Mouse (Mus musculus) hematopoietic stem cell, adult 5-6 weeks (primary cell): ENCODE measurements around the gene Ssna1. TPM values are rescaled to one million over a fixed set of nuclear protein-coding genes. Genes with fewer than 3 reads are reported as not detected.

Source experiments
- ATAC-seq, 2 experiments: fragments of 125-278 bp in 1 of 2; replicated peaks in 1 of 2; 2 replicates each; pipeline ENCODE4 v1.8.0; 2016 to 2017; ENCODE audit warnings: inconsistent platforms in 2 of 2, mild to moderate bottlenecking in 2 of 2, moderate number of reproducible peaks in 2 of 2, low read depth in 1 of 2, moderate TSS enrichment in 1 of 2; ENCODE audit not compliant: low FRiP score in 2 of 2, poor library complexity in 2 of 2, severe bottlenecking in 2 of 2, insufficient read depth in 1 of 2, low TSS enrichment in 1 of 2
- total RNA-seq: library from RNA; stranded (forward); fragments of 172-1452, 232-1000 nt; gene quantifications from 2 replicates; pipeline ENCODE4 v1.2.3, GENCODE M21; 2017

Ssna1 gene
- total RNA-seq, 1 experiment from 2014 or later: 46.4 TPM

GRCm38 (mm10) chr2:25224766-25225752, 47.2 kb downstream of the Ssna1 start:
- peak; percentile 78 to 81 for ATAC-seq

- ATAC-seq: no peak
Observed at GRCm38 (mm10) chr2:25224492-25224765, 47.8 kb downstream of the Ssna1 start, which contains the start of gene Tubb4b. Gene Tubb4b, minus strand, starts transcription at chr2:25224702.

- peak; percentile 0 to 40; a peak in 2 of 4 replicates for ATAC-seq
Observed at GRCm38 (mm10) chr2:25223681-25224491, 48.4 kb downstream of the Ssna1 start.

- no peak for ATAC-seq
Observed at GRCm38 (mm10) chr2:25221331-25221772, 50.9 kb downstream of the Ssna1 start.

Other genes with a start within 250 kb of the Ssna1 start
- 16.0 and 28.9 TPM in 2 replicates for gene Nsmf, start 218.1 kb downstream of the Ssna1 start, total RNA-seq
- gene Entpd8, start 192.1 kb downstream of the Ssna1 start, total RNA-seq: not detected in 2 replicates
- 1.0 TPM in 1 of 2 replicates, not detected in the other for gene Noxa1, start 177.3 kb downstream of the Ssna1 start, total RNA-seq
- gene Nrarp, start 91.7 kb downstream of the Ssna1 start, total RNA-seq: 2.6 and 4.4 TPM in 2 replicates
- gene Tor4a, start 75.6 kb downstream of the Ssna1 start, total RNA-seq: 30.0 and 33.3 TPM in 2 replicates
- gene Nelfb, start 60.9 kb downstream of the Ssna1 start, total RNA-seq: 40.1 and 53.5 TPM in 2 replicates
- not detected in 2 replicates for gene Stpg3, start 57.8 kb downstream of the Ssna1 start, total RNA-seq
- gene Fam166a, start 53.7 kb downstream of the Ssna1 start, total RNA-seq: not detected in 2 replicates
- gene Tubb4b, start 47.7 kb downstream of the Ssna1 start, total RNA-seq: 426 and 473 TPM in 2 replicates
- 0.81 TPM in 1 of 2 replicates, not detected in the other for gene Slc34a3, start 38.1 kb downstream of the Ssna1 start, total RNA-seq
- not detected in 2 replicates for gene Rnf224, start 35.7 kb downstream of the Ssna1 start, total RNA-seq
- 0.50 TPM in 1 of 2 replicates, not detected in the other for gene Rnf208, start 30.2 kb downstream of the Ssna1 start, total RNA-seq
- gene Cysrt1, start 30.0 kb downstream of the Ssna1 start, total RNA-seq: not detected in 2 replicates
- 1.4 and 5.1 TPM in 2 replicates for gene AL732309.1, start 25.6 kb downstream of the Ssna1 start, total RNA-seq
- 9.9 and 10.8 TPM in 2 replicates for gene Tmem203, start 17.0 kb downstream of the Ssna1 start, total RNA-seq
- gene Tprn, start 9.8 kb downstream of the Ssna1 start, total RNA-seq: 8.2 and 10.6 TPM in 2 replicates
- gene Anapc2, start within 50 bp of the Ssna1 start, total RNA-seq: 39.0 and 46.9 TPM in 2 replicates
- not detected in 2 replicates for gene Tmem210, start 15.7 kb upstream of the Ssna1 start, total RNA-seq
- gene Lrrc26, start 17.5 kb upstream of the Ssna1 start, total RNA-seq: not detected in 2 replicates
- gene Grin1, start 46.7 kb upstream of the Ssna1 start, total RNA-seq: not detected in 2 replicates
- gene Man1b1, start 59.9 kb upstream of the Ssna1 start, total RNA-seq: 60.9 and 70.9 TPM in 2 replicates
- 11.9 and 31.6 TPM in 2 replicates for gene Dpp7, start 83.9 kb upstream of the Ssna1 start, total RNA-seq
- gene Uap1l1, start 93.2 kb upstream of the Ssna1 start, total RNA-seq: 8.2 and 12.6 TPM in 2 replicates
- gene Sapcd2, start 99.9 kb upstream of the Ssna1 start, total RNA-seq: 3.3 and 12.1 TPM in 2 replicates
- gene Entpd2, start 123.4 kb upstream of the Ssna1 start, total RNA-seq: not detected in 2 replicates
- 0.74 and 2.3 TPM in 2 replicates for gene Npdc1, start 126.9 kb upstream of the Ssna1 start, total RNA-seq
- gene Fut7, start 150.8 kb upstream of the Ssna1 start, total RNA-seq: 23.6 and 28.5 TPM in 2 replicates
- gene Abca2, start 156.3 kb upstream of the Ssna1 start, total RNA-seq: 52.7 and 57.5 TPM in 2 replicates
- gene Clic3, start 184.4 kb upstream of the Ssna1 start, total RNA-seq: not detected in 2 replicates
- gene Paxx, start 188.7 kb upstream of the Ssna1 start, total RNA-seq: 27.5 and 28.0 TPM in 2 replicates
- gene Ptgds, start 197.6 kb upstream of the Ssna1 start, total RNA-seq: 3.4 and 3.5 TPM in 2 replicates
- not detected in 2 replicates for gene Lcn12, start 221.5 kb upstream of the Ssna1 start, total RNA-seq
- gene Fbxw5, start 228.3 kb upstream of the Ssna1 start, total RNA-seq: 20.6 and 25.1 TPM in 2 replicates
- 0.35 and 2.0 TPM in 2 replicates for gene C8g, start 229.3 kb upstream of the Ssna1 start, total RNA-seq